Mouse (Mus musculus) heart, adult 10 weeks (tissue): ENCODE results near the gene Mss51. TPM values are rescaled to one million over a fixed set of nuclear protein-coding genes. Genes with fewer than 3 reads are reported as not detected.

ENCODE experiments used
- polyA plus RNA-seq: library from polyadenylated mRNA; stranded (reverse); fragments of 350-450 nt; fragmentation: Illumina TruSeq; extraction: RNeasy Lipid Tissue Mini Kit (QIAGEN cat#74804); gene quantifications from one replicate; pipeline ENCODE4 v1.2.3, GENCODE M21; 2014; ENCODE audit warnings: low read depth, low replicate concordance

The Mss51 gene
- 0.24 TPM for polyA plus RNA-seq

DNA sequence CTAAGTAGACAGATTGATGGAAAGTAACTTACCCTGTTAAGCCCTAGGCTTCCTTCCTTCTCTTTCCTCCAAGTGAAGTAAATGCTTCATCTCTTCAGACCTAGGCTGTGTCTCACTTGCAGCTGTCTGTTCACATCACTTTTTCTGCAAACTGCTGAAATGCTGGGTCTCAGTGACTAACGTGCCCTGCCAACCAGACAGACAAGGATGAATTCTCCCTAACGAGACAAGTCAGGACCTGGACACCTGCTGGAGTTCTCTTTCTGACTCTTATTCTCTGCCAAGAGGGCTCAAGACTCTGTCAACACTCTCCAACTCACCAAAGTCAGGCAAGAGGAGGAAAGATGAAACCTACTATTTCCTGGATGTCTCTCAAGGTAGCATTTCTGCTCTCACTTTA, at the start of gene Mss51:
Mss51 (minus strand) TSS at position 299 of the 400 bp plus-strand sequence.

DNA sequence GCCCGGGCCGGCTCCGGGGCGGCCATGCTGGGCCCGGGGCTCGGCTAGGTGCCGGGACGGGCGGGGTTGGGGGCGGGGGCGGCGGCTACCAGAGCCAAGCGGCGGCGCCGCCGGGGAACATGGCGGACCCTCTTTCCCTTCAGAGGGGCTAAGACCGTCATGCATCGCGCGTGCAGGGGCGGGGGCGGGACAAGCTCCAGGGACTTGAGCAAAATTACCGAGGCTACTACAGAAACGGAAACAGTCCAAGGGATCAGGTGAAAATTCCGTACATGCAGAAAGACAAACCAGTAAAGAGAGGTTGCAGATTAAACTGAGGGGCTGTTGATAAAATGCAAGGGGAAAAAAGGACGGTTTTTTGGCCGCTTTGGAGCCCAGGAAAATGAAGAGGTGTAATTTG, 49.7 kb upstream of the Mss51 start, which contains the start of gene Ppp3cb:
Ppp3cb (minus strand) TSS at position 159 of the 400 bp plus-strand sequence.

DNA sequence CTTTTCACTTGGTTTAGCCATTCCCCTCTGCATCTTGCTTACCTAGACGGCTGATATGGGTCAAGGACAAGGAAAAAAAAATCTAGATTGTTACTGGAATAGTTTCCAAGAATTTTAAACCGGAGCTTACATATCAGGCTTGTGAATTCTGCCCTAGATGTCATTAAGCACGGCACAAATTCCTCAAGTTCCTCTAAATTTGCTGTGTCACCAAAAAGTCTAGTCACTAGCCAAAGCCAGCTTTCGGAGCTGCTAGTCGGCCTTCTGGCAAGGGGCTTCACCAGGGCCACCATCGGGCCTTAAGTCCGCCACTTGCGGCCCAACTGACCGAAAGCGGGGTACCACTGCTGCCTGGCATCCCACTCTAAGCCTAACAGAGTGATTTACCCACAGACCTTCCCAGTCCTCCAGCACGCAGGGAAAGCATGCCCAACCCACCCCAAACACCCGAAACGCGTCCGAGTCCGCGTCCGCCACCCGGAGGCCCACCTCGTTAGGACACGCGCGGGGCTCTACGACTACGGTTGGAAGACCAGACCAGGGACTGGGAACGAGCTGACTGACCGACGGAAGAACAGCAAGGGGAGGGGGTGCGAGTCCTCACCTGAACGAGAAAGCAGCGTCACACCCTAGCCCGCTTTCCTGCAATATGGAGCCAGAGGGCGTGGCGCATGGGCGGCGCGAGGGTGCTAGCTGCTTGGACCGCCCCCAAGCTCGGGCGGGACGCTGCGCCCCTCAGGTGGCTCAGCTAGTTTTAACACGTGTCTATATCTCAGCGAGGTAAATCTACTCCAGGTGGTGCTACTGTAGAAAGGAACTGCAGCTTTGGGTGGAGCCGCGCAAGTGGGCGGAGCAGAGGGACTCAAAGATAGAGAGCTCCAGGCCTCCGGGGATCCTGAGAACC, 17.2 kb downstream of the Mss51 start, which contains the start of gene Anxa7:
Anxa7 (minus strand) TSS at position 843 of the 904 bp plus-strand sequence.

GRCm38 (mm10) chr14:20451765-20452331, 44.9 kb downstream of the Mss51 start, which contains the start of gene Cfap70:
Cfap70 (minus strand) TSS chr14:20452226.

Other genes with a start within 250 kb of the Mss51 start
- not detected for gene Kcnk16, start 227.7 kb downstream of the Mss51 start, polyA plus RNA-seq
- 35.0 TPM for gene Nudt13, start 202.2 kb downstream of the Mss51 start, polyA plus RNA-seq
- gene Ecd, start 148.8 kb downstream of the Mss51 start, polyA plus RNA-seq: 23.3 TPM
- 41.0 TPM for gene Fam149b, start 148.7 kb downstream of the Mss51 start, polyA plus RNA-seq
- gene Dnajc9, start 108.0 kb downstream of the Mss51 start, polyA plus RNA-seq: 20.8 TPM
- 86.2 TPM for gene Mrps16, start 103.3 kb downstream of the Mss51 start, polyA plus RNA-seq
- gene Cfap70, start 44.7 kb downstream of the Mss51 start, polyA plus RNA-seq: not detected
- 68.7 TPM for gene Anxa7, start 16.8 kb downstream of the Mss51 start, polyA plus RNA-seq
- gene Ppp3cb, start 49.7 kb upstream of the Mss51 start, polyA plus RNA-seq: 66.4 TPM
- gene Usp54, start 144.2 kb upstream of the Mss51 start, polyA plus RNA-seq: 17.6 TPM
- gene Myoz1, start 159.6 kb upstream of the Mss51 start, polyA plus RNA-seq: 0.97 TPM
- gene Synpo2l, start 171.5 kb upstream of the Mss51 start, polyA plus RNA-seq: 71.9 TPM
- gene Sec24c, start 177.4 kb upstream of the Mss51 start, polyA plus RNA-seq: 79.6 TPM
- 6.8 TPM for gene Fut11, start 198.1 kb upstream of the Mss51 start, polyA plus RNA-seq
- gene Chchd1, start 206.1 kb upstream of the Mss51 start, polyA plus RNA-seq: 175 TPM
- gene Zswim8, start 210.7 kb upstream of the Mss51 start, polyA plus RNA-seq: 44.9 TPM
- gene Ndst2, start 237.7 kb upstream of the Mss51 start, polyA plus RNA-seq: 13.7 TPM